Mouse (Mus musculus) stomach, postnatal 0 days (tissue): Measurements from ENCODE around the gene Cryaa.

Source experiments
- CTCF ChIP-seq: IDR thresholded peaks from 2 replicates; pipeline ENCODE4 v1.5.1; 2016; ENCODE audit warnings: antibody characterized with exemption, low read depth, mild to moderate bottlenecking, moderate library complexity
- EP300 ChIP-seq: optimal IDR thresholded peaks from 2 replicates; pipeline ENCODE3; 2016; ENCODE audit warnings: antibody characterized with exemption

GRCm38 (mm10) chr17:31714125-31714524, 36.5 kb downstream of the Cryaa start:
- TF ChIP-seq CTCF (no peak), EP300 (no peak)
